Mouse (Mus musculus) C2C12 (cell line): ENCODE measurements around the gene Zfp91. TPM values are rescaled to one million over a fixed set of nuclear protein-coding genes. Genes with fewer than 3 reads are reported as not detected.
"Not testable (repeated sequence)": the region's sequence is repeated elsewhere in the genome, so short reads cannot be mapped to it uniquely, and the experiment has no call there.

Experiments used
- H3K27me3 ChIP-seq: one replicate; pipeline ENCODE4 v1.6.1; 2011; ENCODE audit not compliant: control insufficient read depth, insufficient read depth, insufficient read length
- H3K36me3 ChIP-seq: one replicate; pipeline ENCODE4 v1.6.1; 2011; ENCODE audit not compliant: control insufficient read depth, insufficient read depth
- H3K4me3 ChIP-seq: one replicate; pipeline ENCODE4 v1.5.1; 2011; ENCODE audit warnings: mild to moderate bottlenecking, control low read depth; ENCODE audit not compliant: poor library complexity, insufficient read depth, severe bottlenecking
- H3K79me2 ChIP-seq: one replicate; pipeline ENCODE4 v1.6.1; 2011; ENCODE audit not compliant: control insufficient read depth, insufficient read depth
- H3K79me3 ChIP-seq: one replicate; pipeline ENCODE4 v1.6.1; 2011; ENCODE audit warnings: low read depth, control low read depth
- H3ac ChIP-seq: one replicate; pipeline ENCODE3; 2011; ENCODE audit warnings: low read depth; ENCODE audit not compliant: control insufficient read depth, insufficient read length
- CEBPB ChIP-seq: IDR thresholded peaks from one replicate; pipeline ENCODE4 v1.6.1; 2011; ENCODE audit warnings: low read depth, mild to moderate bottlenecking, control low read depth, moderate library complexity
- CTCF ChIP-seq: IDR thresholded peaks from one replicate; pipeline ENCODE4 v1.5.1; 2011; ENCODE audit not compliant: control insufficient read depth, insufficient read depth, insufficient read length
- FOSL1 ChIP-seq: IDR thresholded peaks from one replicate; pipeline ENCODE4 v1.8.0; 2011; ENCODE audit warnings: mild to moderate bottlenecking, low read length; ENCODE audit not compliant: poor library complexity, insufficient read depth, severe bottlenecking
- MAX ChIP-seq: IDR thresholded peaks from one replicate; pipeline ENCODE4 v1.6.1; 2011; ENCODE audit warnings: mild to moderate bottlenecking, control low read depth
- MYOD1 ChIP-seq: IDR thresholded peaks from one replicate; pipeline ENCODE4 v1.6.1; 2011; ENCODE audit warnings: low read depth; ENCODE audit not compliant: control insufficient read depth, insufficient read length
- MYOG ChIP-seq: IDR thresholded peaks from one replicate; pipeline ENCODE4 v1.6.1; 2011; ENCODE audit not compliant: control insufficient read depth, insufficient read length; ENCODE audit errors: extremely low read depth
- USF1 ChIP-seq: IDR thresholded peaks from one replicate; pipeline ENCODE4 v1.6.1; 2011; ENCODE audit warnings: low read depth, mild to moderate bottlenecking, control low read depth, moderate library complexity
- polyA plus RNA-seq: library from polyadenylated mRNA; unstranded; fragments of >200 nt; fragmentation: generic; extraction: Trizol; gene quantifications from one replicate; pipeline ENCODE4 v1.2.1, GENCODE M21; 2012; ENCODE audit warnings: missing spikeins

Gene Zfp91
- polyA plus RNA-seq, 1 experiment, result 25.0 TPM

DNA sequence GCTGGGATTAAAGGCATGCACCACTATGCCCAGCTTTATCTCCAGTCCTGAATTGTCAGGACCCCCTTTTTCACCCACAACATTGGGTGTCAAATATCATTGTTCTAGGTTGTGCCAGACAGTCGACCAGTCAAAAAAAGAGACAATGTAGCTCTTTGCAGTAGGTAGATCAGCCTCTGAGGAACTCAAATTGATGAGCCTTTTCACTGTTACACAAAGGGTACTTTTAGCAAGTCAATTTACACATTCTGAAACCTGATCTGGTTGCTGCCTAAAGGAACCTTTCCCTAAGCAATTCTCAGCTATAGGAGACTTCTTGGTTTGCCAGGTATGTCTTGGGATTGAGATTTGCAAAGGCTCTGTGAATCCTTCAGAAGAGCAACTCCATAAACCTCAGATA, 64.9 kb downstream of the Zfp91 start:
- Histone ChIP-seq H3K4me3 (no peak overlapping the region), H3K79me3 (no peaks in the 10 kb centered on the region), H3ac (no peak overlapping the region), H3K79me2 (no peaks in the 10 kb centered on the region), H3K27me3 (no peaks in the 10 kb centered on the region), H3K36me3 (no peaks in the 10 kb centered on the region)
- TF ChIP-seq MAX (no peak), FOSL1 (no peak), USF1 (no peak), MYOD1 (no peak), CEBPB (no peak), CTCF (no peak), MYOG (no peak)

DNA sequence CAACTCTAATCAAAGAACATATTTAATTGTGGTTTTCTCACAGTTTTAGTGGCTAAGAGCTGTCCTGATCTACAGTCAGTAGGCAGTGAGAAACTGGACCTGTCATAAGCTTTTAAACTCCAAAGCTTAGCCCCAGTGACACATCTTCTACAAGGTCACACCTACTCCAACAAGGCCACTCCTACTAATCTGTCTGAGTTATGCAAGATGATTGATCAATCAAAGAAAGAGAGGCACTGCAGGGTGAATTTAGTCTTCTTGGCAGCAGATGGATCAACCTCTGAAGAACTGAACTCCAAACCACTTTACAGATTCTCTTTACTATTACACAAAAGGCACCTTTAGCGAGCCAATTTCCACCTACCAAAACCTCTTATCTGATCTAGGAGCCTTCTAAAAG, 70.1 kb downstream of the Zfp91 start:
- Histone ChIP-seq H3ac (no peak overlapping the region), H3K79me2 (no peaks in the 10 kb centered on the region), H3K27me3 (no peaks in the 10 kb centered on the region), H3K4me3 (no peak overlapping the region), H3K36me3 (no peaks in the 10 kb centered on the region), H3K79me3 (no peaks in the 10 kb centered on the region)
- no peak for TF ChIP-seq FOSL1
- no peak for TF ChIP-seq MYOD1
- no peak for TF ChIP-seq CTCF
- TF ChIP-seq MYOG, result no peak
- no peak for TF ChIP-seq CEBPB

- H3K79me2 ChIP-seq, result no peaks in the 10 kb centered on the region
- H3K79me3 ChIP-seq, result no peaks in the 10 kb centered on the region
- no peak overlapping the region for H3ac ChIP-seq
- H3K27me3 ChIP-seq, result no peaks in the 10 kb centered on the region
- H3K36me3 ChIP-seq, result no peaks in the 10 kb centered on the region
- TF ChIP-seq CEBPB, result no peak
- TF ChIP-seq USF1, result no peak
- no peak for TF ChIP-seq CTCF
- no peak for TF ChIP-seq MYOD1
- TF ChIP-seq FOSL1, result no peak
- TF ChIP-seq MYOG, result no peak
- no peak for TF ChIP-seq MAX
- no peak overlapping the region for H3K4me3 ChIP-seq
Measured at GRCm38 (mm10) chr19:12722308-12722707, 73.6 kb downstream of the Zfp91 start.

GRCm38 (mm10) chr19:12721596-12721995, 74.3 kb downstream of the Zfp91 start:
- H3K79me3 ChIP-seq, H3ac ChIP-seq, H3K27me3 ChIP-seq, H3K36me3 ChIP-seq, H3K79me2 ChIP-seq, H3K4me3 ChIP-seq: not testable (repeated sequence)

DNA sequence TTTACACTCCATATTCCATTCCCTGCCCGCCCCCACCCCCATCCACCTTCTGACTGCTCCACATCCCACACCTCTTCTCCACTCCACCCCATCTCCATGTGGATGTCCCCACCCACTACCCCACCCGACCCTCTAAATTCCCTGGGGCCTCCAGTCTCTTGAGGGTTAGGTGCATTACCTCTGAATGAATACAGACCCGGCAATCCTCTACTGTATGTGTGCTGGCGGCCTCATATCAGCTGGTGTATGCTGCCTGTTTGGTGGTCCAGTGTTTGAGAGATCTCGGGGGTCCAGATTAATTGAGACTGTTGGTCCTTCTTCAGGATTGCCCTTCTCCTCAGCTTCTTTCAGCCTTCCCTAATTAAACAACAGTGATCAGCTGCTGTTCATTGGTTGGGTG, 75.0 kb downstream of the Zfp91 start:
- H3K36me3 ChIP-seq, H3K79me2 ChIP-seq, H3K79me3 ChIP-seq, H3K27me3 ChIP-seq, H3K4me3 ChIP-seq, H3ac ChIP-seq: not testable (repeated sequence)

DNA sequence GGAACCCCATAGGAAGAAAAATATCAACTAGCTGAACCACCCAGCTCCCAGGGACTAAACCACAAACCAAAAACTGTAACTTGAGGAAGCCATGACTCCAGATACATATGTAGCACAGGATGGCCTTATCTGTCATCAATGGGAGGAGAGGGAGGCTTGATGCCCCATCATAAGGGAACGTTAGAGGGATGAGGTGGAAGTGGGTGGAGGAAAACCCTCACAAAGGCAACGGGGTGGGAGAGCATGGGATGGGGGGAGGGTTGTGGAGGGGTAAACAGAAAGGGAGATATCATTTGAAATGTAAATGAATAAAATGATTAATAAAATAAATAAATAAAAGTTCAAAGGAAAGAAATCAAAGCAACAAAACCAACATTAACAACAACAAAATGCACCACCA, 75.5 kb downstream of the Zfp91 start:
- H3K79me2 ChIP-seq, result no peaks in the 10 kb centered on the region
- H3K27me3 ChIP-seq, result no peaks in the 10 kb centered on the region
- no peak overlapping the region for H3ac ChIP-seq
- no peak for TF ChIP-seq CTCF
- TF ChIP-seq MAX, result no peak
- TF ChIP-seq FOSL1, result no peak
- TF ChIP-seq MYOD1, result no peak
- no peak for TF ChIP-seq MYOG
- TF ChIP-seq USF1, result no peak
- TF ChIP-seq CEBPB, result no peak
- no peaks in the 10 kb centered on the region for H3K36me3 ChIP-seq
- no peaks in the 10 kb centered on the region for H3K79me3 ChIP-seq
- no peak overlapping the region for H3K4me3 ChIP-seq

GRCm38 (mm10) chr19:12719189-12719588, 76.7 kb downstream of the Zfp91 start:
- TF ChIP-seq CEBPB (no peak), CTCF (no peak), FOSL1 (no peak), MAX (no peak), MYOG (no peak), MYOD1 (no peak), USF1 (no peak)
- no peaks in the 10 kb centered on the region for H3K79me3 ChIP-seq
- H3ac ChIP-seq, result no peak overlapping the region
- no peaks in the 10 kb centered on the region for H3K79me2 ChIP-seq
- no peaks in the 10 kb centered on the region for H3K27me3 ChIP-seq
- H3K4me3 ChIP-seq, result no peak overlapping the region
- no peaks in the 10 kb centered on the region for H3K36me3 ChIP-seq
